ENCODE assay signal across 7 mouse cellular contexts in genomic region chr13:83731481-83732006, GRCm38 (mm10).
DNase-seq lines count a peak whose midpoint lies in the region; ATAC-seq and TF ChIP-seq lines count a peak whose summit lies in the region.

No protein-coding gene starts in this region.

- no peaks in the 10 kb centered on the region for H3K36me3 ChIP-seq in lung, embryonic 15.5 days
- no peaks in the 10 kb centered on the region for H3K36me3 ChIP-seq in intestine, postnatal 0 days (ENCODE audit: control insufficient read depth, insufficient read depth)

- 4% methylated on average over 10 of the region's 10 CpGs for WGBS in lung, embryonic 15.5 days
- WGBS in intestine, postnatal 0 days: 2% methylated on average over 9 of the region's 10 CpGs
- under 1% methylated on average over 10 of the region's 10 CpGs for WGBS in olfactory bulb, adult 2 months

- H3K9me3 ChIP-seq in lung, embryonic 15.5 days: no peaks in the 10 kb centered on the region
- no peaks in the 10 kb centered on the region for H3K9me3 ChIP-seq in intestine, postnatal 0 days (ENCODE audit: control insufficient read depth)

- TF ChIP-seq POLR2A in embryonic fibroblast, embryonic 13.5 days (IDR thresholded peaks at IDR 0.05; ENCODE audit: low read depth, low read length): no peak
- TF ChIP-seq POLR2A in olfactory bulb, adult 2 months (IDR thresholded peaks at IDR 0.05; ENCODE audit: insufficient read depth, low read depth, low read length): no peak

- H3K27me3 ChIP-seq in lung, embryonic 15.5 days: peaks cover 91% of the 10 kb centered on the region
- peaks cover 90% of the 10 kb centered on the region for H3K27me3 ChIP-seq in intestine, postnatal 0 days (replicated peaks; ENCODE audit: control insufficient read depth, insufficient read depth, low read length)

- ATAC-seq in lung, embryonic 15.5 days (ENCODE audit: borderline replicate concordance, extremely low read depth, low FRiP score, low TSS enrichment): no peak
- no peak for ATAC-seq in intestine, postnatal 0 days
- no peak for ATAC-seq in megakaryocyte-erythroid progenitor cell, adult 5-6 weeks (replicated peaks; ENCODE audit: low FRiP score, low TSS enrichment, poor library complexity, severe bottlenecking)

- H3K9ac ChIP-seq in lung, embryonic 15.5 days: peak overlapping the region; percentile 47
- no peak overlapping the region for H3K9ac ChIP-seq in intestine, postnatal 0 days (ENCODE audit: low read depth, low read length)

- H3K4me2 ChIP-seq in lung, embryonic 15.5 days: peak overlapping the region; percentile 95
- peak overlapping the region; percentile 93 for H3K4me2 ChIP-seq in intestine, postnatal 0 days (replicated peaks; ENCODE audit: low read depth)

- TF ChIP-seq CTCF in embryonic fibroblast, embryonic 13.5 days (IDR thresholded peaks at IDR 0.05; ENCODE audit: borderline replicate concordance, insufficient read depth, low read length): no peak
- TF ChIP-seq CTCF in intestine, postnatal 0 days (IDR thresholded peaks at IDR 0.05; ENCODE audit: low read depth): no peak
- TF ChIP-seq CTCF in olfactory bulb, adult 2 months (IDR thresholded peaks at IDR 0.05; ENCODE audit: insufficient read depth, low read depth, low read length): no peak

- no peak overlapping the region for H3K27ac ChIP-seq in lung, embryonic 15.5 days
- H3K27ac ChIP-seq in embryonic fibroblast, embryonic 13.5 days (ENCODE audit: insufficient read depth, low read length): no peak overlapping the region
- H3K27ac ChIP-seq in intestine, postnatal 0 days (ENCODE audit: low read depth, low read length): no peak overlapping the region
- H3K27ac ChIP-seq in olfactory bulb, adult 2 months (ENCODE audit: insufficient read depth, low read depth, low read length): peak overlapping the region; percentile 99

- H3K4me1 ChIP-seq in lung, embryonic 15.5 days: peaks cover 19% of the 10 kb centered on the region; the same call in 1 of the 2 replicates
- H3K4me1 ChIP-seq in embryonic fibroblast, embryonic 13.5 days (ENCODE audit: control insufficient read depth, insufficient read depth, low read length): no peaks in the 10 kb centered on the region; the same call in 1 of the 2 replicates
- no peaks in the 10 kb centered on the region for H3K4me1 ChIP-seq in intestine, postnatal 0 days (replicated peaks; ENCODE audit: control insufficient read depth, insufficient read depth, low read length)
- no peaks in the 10 kb centered on the region for H3K4me1 ChIP-seq in olfactory bulb, adult 2 months (ENCODE audit: control insufficient read depth, insufficient read depth, low read length)

- H3K4me3 ChIP-seq in lung, embryonic 15.5 days: peak overlapping the region; percentile 63
- peak overlapping the region; percentile 46 for H3K4me3 ChIP-seq in embryonic fibroblast, embryonic 13.5 days (ENCODE audit: insufficient read depth, low read length)
- H3K4me3 ChIP-seq in intestine, postnatal 0 days (ENCODE audit: low read depth, low read length): peak overlapping the region; percentile 64
- peak overlapping the region; percentile 84 for H3K4me3 ChIP-seq in olfactory bulb, adult 2 months (ENCODE audit: insufficient read depth, low read depth, low read length)

- no peak for DNase-seq in lung, postnatal 10 days
- no peak for DNase-seq in urinary bladder, postnatal 25 days (ENCODE audit: low spot score)
